Mouse (Mus musculus): ENCODE measurements at regions not wholly inside any gene's neighbourhood (a gene's known extent, or its start where the extent isn't known, plus 50 kb on each side); places are given as distances from the start of the nearest gene placed in this dataset.

GRCm38 (mm10) chr14:86437383-86437782 is 703.7 kb downstream of the Diaph3 start:
- Histone ChIP-seq H3K27me3 (no peaks in the 10 kb centered on the region), H3K4me2 (replicated peaks) (no peak overlapping the region), H3K4me3 (no peak overlapping the region), H3K27ac (no peak overlapping the region), H3K9me3 (no peaks in the 10 kb centered on the region), H3K9ac (no peak overlapping the region), H3K36me3 (no peaks in the 10 kb centered on the region), H3K4me1 (no peaks in the 10 kb centered on the region)
- ATAC-seq (ENCODE audit: insufficient number of reproducible peaks, insufficient read depth, low FRiP score, low TSS enrichment): no peak
- whole genome bisulfite sequencing: 79% methylated on average over 3 of the region's 3 CpGs

GRCm38 (mm10) chr14:86435345-86435744 is 705.7 kb downstream of the Diaph3 start:
- H3K4me1 ChIP-seq: peaks cover 7% of the 10 kb centered on the region; the same call in 1 of the 2 replicates
- no peaks in the 10 kb centered on the region for H3K9me3 ChIP-seq
- H3K27me3 ChIP-seq: no peaks in the 10 kb centered on the region
- H3K36me3 ChIP-seq: no peaks in the 10 kb centered on the region
- WGBS: 76% methylated on average over 2 of the region's 2 CpGs
- no peak for ATAC-seq (ENCODE audit: insufficient number of reproducible peaks, insufficient read depth, low FRiP score, low TSS enrichment)
- no peak overlapping the region for H3K9ac ChIP-seq
- no peak overlapping the region for H3K4me2 ChIP-seq (replicated peaks)
- no peak overlapping the region for H3K4me3 ChIP-seq
- no peak overlapping the region for H3K27ac ChIP-seq

- no peak overlapping the region; the same call in 1 of the 2 replicates for H3K4me2 ChIP-seq (replicated peaks)
- peaks cover 7% of the 10 kb centered on the region; the same call in 1 of the 2 replicates for H3K4me1 ChIP-seq
- 0 out of 2 replicates have a peak overlapping the region, but pooled peaks have one; percentile 75 for H3K27ac ChIP-seq
- no peak for ATAC-seq (ENCODE audit: insufficient number of reproducible peaks, insufficient read depth, low FRiP score, low TSS enrichment)
- 24% methylated on average over 6 of the region's 6 CpGs for WGBS
- no peaks in the 10 kb centered on the region for H3K36me3 ChIP-seq
- no peaks in the 10 kb centered on the region for H3K27me3 ChIP-seq
- H3K9me3 ChIP-seq: no peaks in the 10 kb centered on the region
- H3K9ac ChIP-seq: no peak overlapping the region
- no peak overlapping the region for H3K4me3 ChIP-seq
Observed at GRCm38 (mm10) chr14:86431215-86431816, 709.7 kb downstream of the Diaph3 start.

GRCm38 (mm10) chr14:86421881-86422280 is 719.2 kb downstream of the Diaph3 start:
- no peaks in the 10 kb centered on the region for H3K36me3 ChIP-seq
- no peak overlapping the region for H3K4me2 ChIP-seq (replicated peaks)
- H3K4me1 ChIP-seq: no peaks in the 10 kb centered on the region
- H3K4me3 ChIP-seq: no peak overlapping the region
- 61% methylated on average over 5 of the region's 5 CpGs for WGBS
- no peak for ATAC-seq (ENCODE audit: insufficient number of reproducible peaks, insufficient read depth, low FRiP score, low TSS enrichment)
- H3K27me3 ChIP-seq: no peaks in the 10 kb centered on the region
- no peaks in the 10 kb centered on the region for H3K9me3 ChIP-seq
- H3K27ac ChIP-seq: no peak overlapping the region
- no peak overlapping the region for H3K9ac ChIP-seq

GRCm38 (mm10) chr14:86419959-86420598 is 721.0 kb downstream of the Diaph3 start:
- WGBS: 75% methylated on average over 3 of the region's 3 CpGs
- ATAC-seq (ENCODE audit: insufficient number of reproducible peaks, insufficient read depth, low FRiP score, low TSS enrichment): 0 out of 2 replicates have a peak, but pooled peaks have one; percentile 47

GRCm38 (mm10) chr14:86396876-86397275 is 744.2 kb downstream of the Diaph3 start:
- 95% methylated on average over 3 of the region's 3 CpGs for WGBS
- peaks cover 5% of the 10 kb centered on the region for H3K27me3 ChIP-seq
- H3K36me3 ChIP-seq: no peaks in the 10 kb centered on the region
- ATAC-seq (ENCODE audit: insufficient number of reproducible peaks, insufficient read depth, low FRiP score, low TSS enrichment): no peak
- no peaks in the 10 kb centered on the region for H3K9me3 ChIP-seq
- no peak overlapping the region for H3K9ac ChIP-seq
- no peak overlapping the region for H3K4me3 ChIP-seq
- no peak overlapping the region for H3K4me2 ChIP-seq (replicated peaks)
- H3K4me1 ChIP-seq: peaks cover 7% of the 10 kb centered on the region; the same call in 1 of the 2 replicates
- H3K27ac ChIP-seq: no peak overlapping the region

More at GRCm38 (mm10) chr14:86419959-86420598, 721.0 kb downstream of the Diaph3 start:
- no peaks in the 10 kb centered on the region for H3K4me1 ChIP-seq
- no peaks in the 10 kb centered on the region for H3K36me3 ChIP-seq
- H3K27me3 ChIP-seq: no peaks in the 10 kb centered on the region
- no peak overlapping the region for H3K27ac ChIP-seq
- H3K9ac ChIP-seq: no peak overlapping the region
- no peaks in the 10 kb centered on the region for H3K9me3 ChIP-seq
- no peak overlapping the region for H3K4me2 ChIP-seq (replicated peaks)
- H3K4me3 ChIP-seq: no peak overlapping the region

GRCm38 (mm10) chr14:86395951-86396361 is 745.1 kb downstream of the Diaph3 start:
- H3K9me3 ChIP-seq: no peaks in the 10 kb centered on the region

GRCm38 (mm10) chr14:86395531-86395930 is 745.5 kb downstream of the Diaph3 start:
- H3K36me3 ChIP-seq: no peaks in the 10 kb centered on the region
- peaks cover 7% of the 10 kb centered on the region; the same call in 1 of the 2 replicates for H3K4me1 ChIP-seq
- no peak overlapping the region for H3K9ac ChIP-seq
- H3K27ac ChIP-seq: no peak overlapping the region
- H3K4me3 ChIP-seq: no peak overlapping the region
- no peak for ATAC-seq (ENCODE audit: insufficient number of reproducible peaks, insufficient read depth, low FRiP score, low TSS enrichment)
- H3K4me2 ChIP-seq (replicated peaks): peak overlapping the region; percentile 24; the same call in 1 of the 2 replicates
- WGBS: 22% methylated on average over 10 of the region's 10 CpGs
- peaks cover 5% of the 10 kb centered on the region for H3K27me3 ChIP-seq
- H3K9me3 ChIP-seq: no peaks in the 10 kb centered on the region

More at GRCm38 (mm10) chr14:86395951-86396361, 745.1 kb downstream of the Diaph3 start:
- no peak for ATAC-seq (ENCODE audit: insufficient number of reproducible peaks, insufficient read depth, low FRiP score, low TSS enrichment)
- H3K9ac ChIP-seq: no peak overlapping the region
- H3K27ac ChIP-seq: no peak overlapping the region
- 16% methylated on average over 9 of the region's 9 CpGs for WGBS
- H3K4me3 ChIP-seq: no peak overlapping the region
- H3K36me3 ChIP-seq: no peaks in the 10 kb centered on the region
- peak overlapping the region; percentile 24; the same call in 1 of the 2 replicates for H3K4me2 ChIP-seq (replicated peaks)
- peaks cover 5% of the 10 kb centered on the region for H3K27me3 ChIP-seq
- H3K4me1 ChIP-seq: peaks cover 7% of the 10 kb centered on the region; the same call in 1 of the 2 replicates

- H3K4me1 ChIP-seq: peaks cover 7% of the 10 kb centered on the region; the same call in 1 of the 2 replicates
- no peak overlapping the region for H3K27ac ChIP-seq
- H3K9me3 ChIP-seq: no peaks in the 10 kb centered on the region
- peaks cover 5% of the 10 kb centered on the region for H3K27me3 ChIP-seq
- no peak overlapping the region for H3K9ac ChIP-seq
- no peak overlapping the region for H3K4me3 ChIP-seq
- WGBS: 61% methylated on average over 7 of the region's 7 CpGs
- no peaks in the 10 kb centered on the region for H3K36me3 ChIP-seq
- ATAC-seq (ENCODE audit: insufficient number of reproducible peaks, insufficient read depth, low FRiP score, low TSS enrichment): no peak
- no peak overlapping the region for H3K4me2 ChIP-seq (replicated peaks)
Observed at GRCm38 (mm10) chr14:86395068-86395467, 746.0 kb downstream of the Diaph3 start.

GRCm38 (mm10) chr14:86385136-86385535 is 755.9 kb downstream of the Diaph3 start:
- Histone ChIP-seq H3K4me1 (no peaks in the 10 kb centered on the region), H3K9ac (no peak overlapping the region), H3K27me3 (no peaks in the 10 kb centered on the region), H3K27ac (no peak overlapping the region), H3K4me2 (replicated peaks) (no peak overlapping the region), H3K9me3 (no peaks in the 10 kb centered on the region), H3K4me3 (no peak overlapping the region), H3K36me3 (no peaks in the 10 kb centered on the region)
- 70% methylated on average over 6 of the region's 6 CpGs for WGBS
- ATAC-seq (ENCODE audit: insufficient number of reproducible peaks, insufficient read depth, low FRiP score, low TSS enrichment): no peak

GRCm38 (mm10) chr14:86365032-86365431 is 776.0 kb downstream of the Diaph3 start:
- Histone ChIP-seq H3K27ac (no peak overlapping the region), H3K36me3 (no peaks in the 10 kb centered on the region), H3K4me3 (no peak overlapping the region), H3K4me2 (replicated peaks) (no peak overlapping the region), H3K9me3 (no peaks in the 10 kb centered on the region), H3K27me3 (no peaks in the 10 kb centered on the region), H3K9ac (no peak overlapping the region), H3K4me1 (0 out of 2 replicates have a peak, but pooled peaks cover 4% of the 10 kb centered on the region)
- 90% methylated on average over 2 of the region's 2 CpGs for WGBS
- ATAC-seq (ENCODE audit: insufficient number of reproducible peaks, insufficient read depth, low FRiP score, low TSS enrichment): no peak
